Mouse (Mus musculus): ENCODE measurements around the gene Gtf2ird1. TPM values are rescaled to one million over a fixed set of nuclear protein-coding genes. Genes with fewer than 3 reads are reported as not detected.
"Not testable (repeated sequence)": the region's sequence is repeated elsewhere in the genome, so short reads cannot be mapped to it uniquely, and the experiment has no call there.

Gtf2ird1 gene
- total and polyA plus RNA-seq, 3 experiments, result 13.4 to 26.4 (median 23.8) TPM

DNA sequence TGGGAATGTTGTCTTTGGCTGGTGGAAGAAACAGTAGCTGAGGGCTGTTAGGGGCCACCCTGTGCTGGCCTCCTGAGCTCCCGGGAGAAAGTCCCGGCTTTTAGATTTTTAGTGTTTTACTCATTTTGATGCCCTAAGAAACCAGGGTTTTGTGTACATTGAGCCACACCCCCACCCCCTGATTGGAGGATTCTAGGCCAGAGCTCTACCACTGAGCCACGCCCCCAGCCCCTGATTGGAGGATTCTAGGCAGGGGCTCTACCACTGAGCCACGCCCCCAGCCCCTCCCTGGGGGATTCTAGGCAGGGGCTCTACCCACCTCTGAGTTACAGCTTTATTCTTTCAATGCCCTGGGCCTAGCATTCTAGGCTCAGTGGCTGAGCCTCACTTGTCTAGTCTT is 97.4 kb downstream of the Gtf2ird1 start:
- peaks cover 1% of the 10 kb centered on the region for H3K4me1 ChIP-seq (ENCODE audit: control insufficient read depth, insufficient read depth, low read length)
- DNase-seq, result no peak
- H3K27ac ChIP-seq, result no peak overlapping the region
- no peaks in the 10 kb centered on the region for H3K36me3 ChIP-seq (ENCODE audit: control insufficient read depth, insufficient read depth, low read length)
- no peak overlapping the region for H3K9ac ChIP-seq (ENCODE audit: low read depth, low read length)
- H3K4me3 ChIP-seq, result no peak overlapping the region
- H3K79me2 ChIP-seq (replicated peaks; ENCODE audit: control insufficient read depth, insufficient read depth, low read length), result no peaks in the 10 kb centered on the region
- WGBS, result 92% methylated on average over 4 of the region's 4 CpGs
- intact Hi-C loops (cut with DNase I), result no loop called here
- H3K27me3 ChIP-seq (ENCODE audit: control insufficient read depth, insufficient read depth, low read length), result no peaks in the 10 kb centered on the region
- TF ChIP-seq CTCF (IDR thresholded peaks at IDR 0.05) (no peak), EP300 (IDR thresholded peaks at IDR 0.05; ENCODE audit: insufficient read depth, low read depth, low read length) (no peak), POLR2A (IDR thresholded peaks at IDR 0.05; ENCODE audit: insufficient read depth, low read depth, low read length) (no peak)

DNA sequence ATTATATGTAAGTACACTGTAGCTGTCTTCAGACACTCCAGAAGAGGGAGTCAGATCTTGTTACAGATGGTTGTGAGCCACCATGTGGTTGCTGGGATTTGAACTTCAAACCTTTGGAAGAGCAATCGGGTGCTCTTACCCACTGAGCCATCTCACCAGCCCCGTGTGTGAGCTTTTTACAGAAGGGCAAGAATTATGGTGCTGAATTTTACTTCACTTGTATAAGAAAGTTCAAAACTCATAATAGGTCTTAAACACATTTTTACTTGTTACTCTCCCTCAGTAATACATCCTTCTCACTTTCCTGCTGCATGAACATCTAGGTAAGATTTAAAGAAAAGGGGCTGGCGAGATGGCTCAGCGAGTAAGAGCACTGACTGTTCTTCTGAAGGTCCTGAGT is 101.1 kb downstream of the Gtf2ird1 start:
- H3K9ac ChIP-seq (ENCODE audit: low read depth, low read length); H3K36me3 ChIP-seq (ENCODE audit: control insufficient read depth, insufficient read depth, low read length); H3K27me3 ChIP-seq (ENCODE audit: control insufficient read depth, insufficient read depth, low read length); DNase-seq; H3K27ac ChIP-seq; H3K79me2 ChIP-seq (replicated peaks; ENCODE audit: control insufficient read depth, insufficient read depth, low read length); H3K4me1 ChIP-seq (ENCODE audit: control insufficient read depth, insufficient read depth, low read length); H3K4me3 ChIP-seq; intact Hi-C loops (cut with DNase I): not testable (repeated sequence)
- 95% methylated on average over 4 of the region's 4 CpGs for WGBS

DNA sequence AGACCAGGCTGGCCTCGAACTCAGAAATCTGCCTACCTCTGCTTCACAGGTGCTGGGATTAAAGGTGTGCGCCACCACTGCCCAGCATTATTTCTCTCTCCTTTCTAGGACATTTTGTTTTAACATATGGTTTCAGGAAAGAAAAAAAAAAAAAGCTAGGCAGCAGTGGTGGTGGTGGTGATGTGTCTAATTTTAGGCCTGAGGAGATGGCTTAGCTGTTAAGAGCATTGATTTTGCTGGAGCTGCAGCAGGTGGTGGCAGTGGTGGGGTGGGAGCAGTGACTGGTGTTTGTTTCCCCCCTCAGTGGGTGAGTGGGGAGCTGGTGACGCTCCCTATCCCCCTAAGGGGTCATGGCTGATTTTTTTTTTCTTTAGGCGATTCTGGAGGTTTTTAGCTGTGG is 103.4 kb downstream of the Gtf2ird1 start:
- no peak overlapping the region for H3K9ac ChIP-seq (ENCODE audit: low read depth, low read length)
- intact Hi-C loops (cut with DNase I), result no loop called here
- H3K4me1 ChIP-seq (ENCODE audit: control insufficient read depth, insufficient read depth, low read length), result peaks cover 6% of the 10 kb centered on the region
- WGBS, result 72% methylated on average over 4 of the region's 4 CpGs
- no peaks in the 10 kb centered on the region for H3K79me2 ChIP-seq (replicated peaks; ENCODE audit: control insufficient read depth, insufficient read depth, low read length)
- TF ChIP-seq EP300 (IDR thresholded peaks at IDR 0.05; ENCODE audit: insufficient read depth, low read depth, low read length), result no peak
- TF ChIP-seq CTCF (IDR thresholded peaks at IDR 0.05), result no peak
- no peak for TF ChIP-seq POLR2A (IDR thresholded peaks at IDR 0.05; ENCODE audit: insufficient read depth, low read depth, low read length)
- no peak for DNase-seq
- H3K27me3 ChIP-seq (ENCODE audit: control insufficient read depth, insufficient read depth, low read length), result no peaks in the 10 kb centered on the region
- H3K27ac ChIP-seq, result no peak overlapping the region
- no peaks in the 10 kb centered on the region for H3K36me3 ChIP-seq (ENCODE audit: control insufficient read depth, insufficient read depth, low read length)
- no peak overlapping the region for H3K4me3 ChIP-seq

DNA sequence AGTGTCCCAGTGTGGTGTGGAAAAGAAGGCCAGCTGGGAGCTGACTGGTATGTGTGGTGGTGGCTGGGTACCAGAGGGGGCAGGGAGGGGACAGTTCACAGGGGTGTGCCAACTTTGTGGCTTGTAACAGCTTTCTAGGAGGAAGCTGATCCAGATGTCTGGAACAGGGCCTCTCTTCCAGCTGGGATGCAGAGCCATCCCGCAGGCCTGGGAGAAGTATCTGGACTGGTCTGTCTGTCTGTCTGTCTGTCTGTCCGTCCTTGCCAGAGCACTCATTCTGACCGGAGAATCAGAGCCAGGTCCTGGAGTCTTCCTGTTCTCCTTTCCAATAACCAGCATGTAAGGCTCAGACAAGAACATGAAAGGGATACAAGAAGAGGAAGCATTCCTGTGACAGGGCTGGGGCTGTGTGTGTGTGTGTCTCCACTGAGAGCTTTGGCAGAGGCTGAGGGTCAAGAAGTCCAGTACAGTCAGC is 104.0 kb downstream of the Gtf2ird1 start:
- peak; percentile 32 to 37 for DNase-seq
- Histone ChIP-seq H3K36me3 (ENCODE audit: control insufficient read depth, insufficient read depth, low read length) (no peaks in the 10 kb centered on the region), H3K27me3 (ENCODE audit: control insufficient read depth, insufficient read depth, low read length) (no peaks in the 10 kb centered on the region; the same call in 1 of the 2 replicates), H3K4me3 (no peak overlapping the region), H3K9ac (ENCODE audit: low read depth, low read length) (no peak overlapping the region), H3K27ac (no peak overlapping the region), H3K4me1 (ENCODE audit: control insufficient read depth, insufficient read depth, low read length) (peaks cover 6% of the 10 kb centered on the region), H3K79me2 (replicated peaks; ENCODE audit: control insufficient read depth, insufficient read depth, low read length) (no peaks in the 10 kb centered on the region)
- WGBS, result 12% methylated on average over 3 of the region's 3 CpGs
- no peak for TF ChIP-seq CTCF (IDR thresholded peaks at IDR 0.05)
- no peak for TF ChIP-seq POLR2A (IDR thresholded peaks at IDR 0.05; ENCODE audit: insufficient read depth, low read depth, low read length)
- no peak for TF ChIP-seq EP300 (IDR thresholded peaks at IDR 0.05; ENCODE audit: insufficient read depth, low read depth, low read length)
- intact Hi-C loops (cut with DNase I), result no loop called here

DNA sequence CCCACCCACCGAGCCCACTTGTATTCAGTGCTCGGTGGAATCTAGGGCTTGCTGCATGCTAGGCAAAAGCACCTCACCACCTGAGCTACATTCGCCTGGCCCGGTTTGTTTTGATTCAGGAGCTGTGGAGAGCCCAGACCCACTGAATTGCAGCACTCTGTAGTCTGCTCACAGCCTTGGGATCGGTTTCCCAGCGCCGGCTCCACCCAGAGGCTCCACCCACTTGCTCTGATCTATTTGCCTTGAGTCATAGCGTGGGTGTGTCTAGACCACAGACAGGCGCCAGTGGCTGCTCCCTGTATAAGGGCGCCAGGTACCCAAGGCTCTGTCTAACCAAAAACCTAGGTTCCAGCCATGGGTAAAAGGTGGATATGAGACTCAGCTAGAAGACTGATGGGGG is 105.9 kb downstream of the Gtf2ird1 start:
- Histone ChIP-seq H3K4me3 (no peak overlapping the region), H3K79me2 (replicated peaks; ENCODE audit: control insufficient read depth, insufficient read depth, low read length) (no peaks in the 10 kb centered on the region), H3K9ac (ENCODE audit: low read depth, low read length) (peak overlapping the region; percentile 16; the same call in 1 of the 2 replicates), H3K36me3 (ENCODE audit: control insufficient read depth, insufficient read depth, low read length) (no peaks in the 10 kb centered on the region), H3K4me1 (ENCODE audit: control insufficient read depth, insufficient read depth, low read length) (peaks cover 6% of the 10 kb centered on the region), H3K27me3 (ENCODE audit: control insufficient read depth, insufficient read depth, low read length) (no peaks in the 10 kb centered on the region; the same call in 1 of the 2 replicates), H3K27ac (no peak overlapping the region)
- WGBS, result 18% methylated on average over 10 of the region's 10 CpGs
- intact Hi-C loops (cut with DNase I), result no loop called here
- peak; percentile 58 to 67 for DNase-seq
- TF ChIP-seq POLR2A (IDR thresholded peaks at IDR 0.05; ENCODE audit: insufficient read depth, low read depth, low read length), result 0 out of 2 replicates have a peak, but pooled peaks have one; percentile 30
- no peak for TF ChIP-seq CTCF (IDR thresholded peaks at IDR 0.05)

DNA sequence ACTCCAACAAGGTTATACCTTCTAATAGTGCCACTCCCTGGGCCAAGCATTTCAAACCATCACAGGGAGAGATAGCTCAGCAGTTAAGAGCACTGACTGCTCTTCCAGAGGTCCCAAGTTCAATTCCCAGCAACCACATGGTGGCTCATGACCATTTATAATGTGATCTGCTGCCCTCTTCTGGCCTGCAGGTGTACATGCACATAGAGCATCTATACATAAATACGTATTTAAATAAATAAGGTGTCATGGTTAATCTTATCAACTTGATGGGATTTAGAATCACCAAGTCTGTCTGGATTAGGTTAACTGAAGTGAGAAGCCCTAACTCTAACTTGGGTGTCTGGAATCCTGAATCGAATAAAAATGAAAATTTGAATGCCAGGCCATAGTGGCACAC is 109.5 kb downstream of the Gtf2ird1 start:
- Histone ChIP-seq H3K4me1 (ENCODE audit: control insufficient read depth, insufficient read depth, low read length) (peaks cover 3% of the 10 kb centered on the region), H3K27ac (no peak overlapping the region), H3K36me3 (ENCODE audit: control insufficient read depth, insufficient read depth, low read length) (no peaks in the 10 kb centered on the region), H3K27me3 (ENCODE audit: control insufficient read depth, insufficient read depth, low read length) (no peaks in the 10 kb centered on the region; the same call in 1 of the 2 replicates), H3K9ac (ENCODE audit: low read depth, low read length) (no peak overlapping the region), H3K79me2 (replicated peaks; ENCODE audit: control insufficient read depth, insufficient read depth, low read length) (no peaks in the 10 kb centered on the region), H3K4me3 (no peak overlapping the region)
- intact Hi-C loops (cut with DNase I), result no loop called here
- WGBS, result 76% methylated on average over 2 of the region's 2 CpGs
- TF ChIP-seq CTCF (IDR thresholded peaks at IDR 0.05) (peak; percentile 78), POLR2A (IDR thresholded peaks at IDR 0.05; ENCODE audit: insufficient read depth, low read depth, low read length) (no peak), EP300 (IDR thresholded peaks at IDR 0.05; ENCODE audit: insufficient read depth, low read depth, low read length) (no peak)
- no peak for DNase-seq

Measured in heart, adult 2 months (tissue).